Mouse (Mus musculus): ENCODE measurements around the gene Abi3.

Abi3 gene

DNA sequence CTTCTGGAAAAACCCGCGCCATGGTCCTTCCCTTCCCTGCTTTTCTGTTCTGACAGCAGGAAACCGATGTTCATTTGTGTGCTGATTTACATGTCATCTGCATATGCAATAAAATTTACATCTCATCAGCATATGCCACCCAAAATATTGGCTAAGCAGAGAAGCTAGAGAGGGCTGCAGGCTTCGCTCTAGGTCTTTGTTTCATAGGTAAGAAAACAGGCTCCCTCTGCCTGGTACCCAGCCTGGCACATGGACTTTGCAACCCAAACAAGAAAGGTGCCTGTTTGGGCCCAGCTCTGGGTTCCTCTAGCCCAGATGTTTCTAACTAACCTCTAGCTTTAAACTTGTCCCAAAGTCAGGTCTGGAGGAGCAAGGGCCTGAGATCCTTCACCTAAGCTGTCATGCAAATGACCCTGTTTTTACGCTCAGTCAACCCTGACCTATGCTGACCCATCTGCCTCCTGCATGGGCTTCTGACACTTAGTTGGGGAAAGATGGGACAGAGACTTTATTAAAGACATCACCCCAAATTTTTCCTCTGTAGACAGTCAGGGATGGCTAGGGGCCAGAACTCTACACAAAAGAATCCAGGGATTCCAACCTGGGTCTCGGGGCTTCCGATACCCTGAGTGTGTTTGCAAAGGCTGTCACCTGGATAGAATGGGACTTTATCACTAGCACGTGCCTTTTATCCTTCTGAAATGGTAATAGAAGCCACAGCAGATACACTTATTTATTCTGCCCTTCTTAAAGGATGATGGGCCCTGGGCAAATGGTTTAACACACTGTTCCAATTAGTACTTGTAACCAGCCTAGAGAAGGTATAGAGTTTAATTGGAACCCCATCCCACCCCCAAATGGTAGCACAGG, 3.0 kb downstream of the Abi3 start:
- no peak for DNase-seq (ENCODE audit: low spot score in 2 of 2)

- DNase-seq (ENCODE audit: low spot score in 2 of 2) = no peak
These were observed 3.7 kb downstream of the Abi3 start for GRCm38 (mm10) chr11:95838598-95838997.

DNA sequence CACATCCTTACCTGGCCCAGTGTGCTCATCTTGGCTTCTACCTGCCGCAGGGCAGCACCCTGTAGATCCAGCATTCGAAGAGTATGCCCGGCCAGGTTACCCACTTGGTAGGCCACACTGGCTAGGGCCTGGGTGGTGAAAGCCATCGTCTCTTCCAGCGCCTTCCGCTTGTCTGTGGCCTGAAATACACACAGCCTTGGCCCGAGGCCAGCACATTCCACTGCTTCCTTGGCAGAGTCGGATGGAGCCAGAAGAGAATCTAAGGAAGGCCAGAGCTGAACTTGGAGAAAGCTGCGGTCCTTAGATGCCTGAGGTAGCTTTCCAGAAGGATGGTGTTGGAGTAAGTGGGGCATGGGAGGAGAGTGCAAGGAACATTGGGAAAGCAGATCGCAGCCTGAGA, 5.2 kb downstream of the Abi3 start, which contains the start of gene Gngt2:
TSS of gene Gngt2 (plus strand) at position 158 of the 400 bp plus-strand sequence.
- no peak for DNase-seq (ENCODE audit: low spot score in 2 of 2)

DNA sequence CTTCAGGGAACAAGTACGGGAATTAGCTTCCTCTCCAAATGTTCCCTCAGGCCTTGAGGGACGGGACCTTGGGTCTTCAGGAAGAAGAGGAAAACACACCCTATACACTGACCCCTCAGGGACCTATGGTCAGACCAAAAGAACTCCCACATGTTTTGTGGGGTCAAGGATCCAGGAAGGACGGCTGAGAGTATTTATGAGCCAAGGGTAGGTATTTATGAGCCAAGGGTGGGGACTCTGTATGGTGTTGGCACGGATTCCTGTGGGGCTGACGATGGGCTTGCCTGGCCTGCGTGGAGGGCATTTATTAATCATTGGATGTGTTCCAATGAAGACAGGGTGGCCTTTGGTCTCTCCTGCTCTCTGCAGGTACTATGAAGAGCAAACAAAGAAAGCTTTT, 5.8 kb downstream of the Abi3 start:
- no peak for DNase-seq (ENCODE audit: low spot score in 2 of 2)

DNA sequence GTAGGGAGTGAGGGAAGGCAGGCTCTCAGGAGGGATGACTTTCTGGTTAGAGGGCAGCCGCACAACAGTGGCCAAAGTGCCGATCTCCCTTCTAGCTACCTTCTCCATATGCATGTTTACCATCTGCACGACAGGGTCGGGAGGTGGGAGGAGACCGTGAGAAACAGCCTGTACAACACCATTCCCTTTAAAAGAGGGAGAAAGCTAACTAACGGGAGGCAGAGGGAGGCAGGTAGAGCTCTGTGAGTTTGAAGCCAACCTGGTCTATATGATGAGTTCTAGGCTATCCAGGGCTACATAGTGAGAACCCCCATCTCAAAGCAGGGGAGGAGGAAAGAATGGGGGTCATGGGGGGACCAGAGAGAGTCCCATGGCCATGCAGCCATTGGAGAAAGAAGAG, 6.4 kb downstream of the Abi3 start:
- DNase-seq (ENCODE audit: low spot score in 2 of 2) = no peak

- DNase-seq (ENCODE audit: low spot score in 2 of 2) = peak; percentile 75 to 76
These were observed 7.2 kb downstream of the Abi3 start for GRCm38 (mm10) chr11:95834742-95835710.

GRCm38 (mm10) chr11:95834143-95834667, 8.1 kb downstream of the Abi3 start:
- DNase-seq (ENCODE audit: low spot score in 2 of 2) = peak; percentile 94 to 97

GRCm38 (mm10) chr11:95833631-95834142, 8.6 kb downstream of the Abi3 start:
- peak in 1 of 2 experiments; percentile 62 for DNase-seq (ENCODE audit: low spot score in 2 of 2)

DNA sequence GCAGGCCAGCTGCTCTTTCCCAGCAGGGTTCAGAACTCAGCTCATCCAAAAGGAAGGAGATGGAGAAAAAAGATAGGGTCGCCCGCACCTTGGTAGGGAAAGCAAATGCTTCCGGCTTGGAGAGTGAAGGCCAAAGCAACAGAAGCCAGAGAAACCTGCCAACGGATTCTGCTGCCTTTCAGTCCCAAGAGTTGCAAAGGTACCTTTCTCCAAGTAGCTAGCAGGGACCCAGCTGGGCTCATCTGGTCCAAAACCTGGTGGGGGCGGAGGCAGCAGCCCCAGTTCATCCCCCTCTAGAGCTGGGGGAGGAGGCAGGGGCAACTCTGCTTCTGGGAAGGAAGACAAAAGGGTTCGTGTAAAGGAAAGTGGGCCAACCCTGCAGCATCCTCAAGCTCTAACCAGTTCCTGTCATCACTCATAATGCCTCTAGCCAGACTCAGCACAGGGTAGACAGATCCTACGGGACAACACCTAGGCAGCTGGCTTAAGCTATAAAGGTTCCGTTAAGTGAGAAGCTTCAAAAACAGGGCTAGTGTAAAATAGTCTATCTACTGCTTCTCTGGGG, 9.2 kb downstream of the Abi3 start:
- peak; percentile 66 to 77 for DNase-seq (ENCODE audit: low spot score in 2 of 2)

DNA sequence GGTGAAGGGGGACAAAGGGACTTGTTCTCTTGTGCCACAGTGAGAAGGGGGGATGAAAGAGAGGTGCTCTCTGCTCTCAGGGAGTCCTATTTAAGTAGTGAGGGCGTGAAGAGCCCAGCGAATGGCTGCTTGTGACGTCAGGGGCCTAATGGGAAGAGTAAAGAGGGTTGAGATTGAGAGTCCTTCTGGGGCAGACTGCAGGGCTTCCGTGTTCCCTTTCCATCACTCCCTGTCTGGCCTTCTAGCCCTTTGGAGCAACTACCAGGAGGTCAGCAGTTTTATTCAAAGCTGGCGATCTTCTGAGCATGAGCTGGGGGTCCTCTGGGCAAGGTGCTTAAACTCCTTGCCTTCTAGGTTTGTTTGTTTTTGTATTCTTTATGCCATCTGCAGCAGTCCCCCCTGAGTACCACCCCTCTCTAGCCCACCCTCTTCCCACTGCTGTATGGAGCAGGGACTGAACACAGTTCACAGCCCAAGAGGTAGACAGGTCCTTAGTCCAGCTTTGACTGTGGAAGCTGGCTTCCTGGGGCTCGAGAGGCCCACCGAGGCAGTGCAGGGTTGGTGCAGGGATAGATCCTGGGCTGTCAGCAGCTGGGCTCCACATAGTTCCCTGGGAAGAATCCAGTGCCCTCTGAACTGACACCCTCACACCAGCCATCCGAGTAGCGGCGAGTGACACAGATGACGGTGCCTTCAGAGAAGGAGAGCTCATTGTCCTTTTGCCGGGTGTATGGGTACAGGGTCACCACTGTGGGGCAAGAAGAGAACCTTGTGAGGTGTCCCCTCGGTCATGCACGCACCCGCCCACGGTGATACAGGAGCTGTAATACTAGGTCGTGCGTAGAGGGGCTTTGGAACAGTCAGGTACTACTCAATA, 9.9 kb downstream of the Abi3 start:
- DNase-seq (ENCODE audit: low spot score in 2 of 2) = no peak

- no peak for DNase-seq (ENCODE audit: low spot score in 2 of 2)
These were observed 10.6 kb downstream of the Abi3 start for GRCm38 (mm10) chr11:95831641-95832040.

DNA sequence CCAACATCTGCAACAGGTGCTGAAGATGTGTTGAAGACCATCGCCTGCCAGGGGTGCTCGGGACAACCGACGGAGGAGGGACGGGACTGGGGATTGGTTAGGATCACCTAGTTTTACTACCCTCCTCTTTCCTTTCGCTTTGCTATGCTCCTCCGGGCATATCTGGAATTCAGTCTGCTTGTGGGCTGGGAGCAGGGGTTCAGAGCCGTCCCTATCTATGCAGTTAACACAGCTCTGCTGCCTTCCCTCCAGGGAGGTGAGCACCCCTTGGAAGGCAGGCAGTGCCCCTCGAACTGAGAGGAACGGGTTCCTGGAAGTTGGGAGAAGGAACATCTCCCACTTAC, 11.0 kb downstream of the Abi3 start:
- no peak for DNase-seq (ENCODE audit: low spot score in 2 of 2)

DNA sequence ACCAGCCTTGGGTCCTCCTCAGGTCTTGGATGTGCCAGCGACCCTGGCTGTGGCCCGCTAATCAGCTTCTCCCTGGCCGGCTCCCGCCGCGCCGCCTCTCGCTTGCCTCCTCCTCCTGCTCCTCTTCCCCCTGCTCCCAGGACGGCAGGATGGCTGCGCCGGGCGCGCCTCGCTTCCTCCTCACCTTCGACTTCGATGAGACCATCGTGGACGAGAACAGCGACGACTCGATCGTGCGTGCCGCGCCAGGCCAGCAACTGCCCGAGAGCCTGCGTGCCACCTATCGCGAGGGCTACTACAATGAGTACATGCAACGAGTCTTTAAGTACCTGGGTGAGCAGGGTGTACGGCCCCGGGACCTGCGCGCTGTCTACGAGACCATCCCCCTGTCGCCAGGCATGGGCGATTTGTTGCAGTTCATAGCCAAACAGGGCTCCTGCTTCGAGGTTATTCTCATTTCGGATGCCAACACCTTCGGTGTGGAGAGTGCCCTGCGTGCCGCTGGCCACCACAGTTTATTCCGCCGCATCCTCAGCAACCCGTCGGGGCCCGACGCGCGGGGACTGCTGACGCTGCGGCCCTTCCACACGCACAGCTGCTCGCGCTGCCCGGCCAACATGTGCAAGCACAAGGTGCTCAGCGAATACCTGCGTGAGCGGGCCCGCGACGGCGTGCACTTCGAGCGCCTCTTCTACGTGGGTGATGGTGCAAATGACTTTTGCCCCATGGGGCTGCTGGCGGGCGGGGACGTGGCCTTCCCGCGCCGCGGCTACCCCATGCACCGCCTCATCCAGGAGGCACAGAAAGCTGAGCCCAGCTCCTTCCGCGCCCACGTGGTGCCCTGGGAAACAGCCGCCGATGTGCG, 11.6 kb downstream of the Abi3 start:
- DNase-seq (ENCODE audit: low spot score in 2 of 2) = peak; percentile 64 to 65

- no peak for DNase-seq (ENCODE audit: low spot score in 2 of 2)
These were observed 12.7 kb downstream of the Abi3 start for GRCm38 (mm10) chr11:95829526-95830050.

DNA sequence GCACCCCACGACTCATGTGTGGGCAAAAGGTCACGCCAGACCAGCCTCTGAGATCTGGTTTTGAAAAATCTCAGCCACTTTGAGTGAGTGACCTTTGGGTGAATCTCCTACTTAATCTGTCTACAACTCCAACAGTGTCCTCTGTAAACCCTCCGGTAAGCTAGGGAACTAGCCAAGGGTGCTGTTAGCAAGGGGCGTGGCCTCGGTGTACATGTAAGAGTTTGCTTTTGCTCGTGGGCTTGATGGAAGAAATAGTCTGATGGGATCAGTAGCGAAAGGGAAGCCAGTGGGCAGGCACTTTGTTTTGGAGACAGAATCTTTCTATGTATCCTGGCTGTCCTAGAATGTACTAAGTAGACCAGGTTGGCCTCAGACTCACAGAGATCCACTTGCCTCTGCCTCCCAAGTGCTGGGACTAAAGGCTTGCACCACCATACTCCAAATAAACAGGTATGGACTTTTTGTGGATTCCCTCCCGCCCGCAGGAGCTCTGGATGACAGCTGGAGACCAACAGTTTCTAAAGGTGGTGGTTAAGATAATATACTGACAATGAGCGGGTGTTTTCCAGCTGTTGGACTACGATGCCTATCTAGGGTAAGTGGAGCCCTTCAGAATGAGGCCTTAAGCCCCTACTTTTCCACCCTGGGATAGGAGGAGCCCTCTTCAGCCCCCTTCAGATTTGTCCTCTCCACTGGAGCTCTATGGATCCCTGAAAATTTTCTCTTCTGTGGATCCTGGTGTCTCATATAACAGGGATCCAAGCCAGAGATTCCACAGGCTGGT, 13.9 kb downstream of the Abi3 start:
- no peak for DNase-seq (ENCODE audit: low spot score in 2 of 2)

DNA sequence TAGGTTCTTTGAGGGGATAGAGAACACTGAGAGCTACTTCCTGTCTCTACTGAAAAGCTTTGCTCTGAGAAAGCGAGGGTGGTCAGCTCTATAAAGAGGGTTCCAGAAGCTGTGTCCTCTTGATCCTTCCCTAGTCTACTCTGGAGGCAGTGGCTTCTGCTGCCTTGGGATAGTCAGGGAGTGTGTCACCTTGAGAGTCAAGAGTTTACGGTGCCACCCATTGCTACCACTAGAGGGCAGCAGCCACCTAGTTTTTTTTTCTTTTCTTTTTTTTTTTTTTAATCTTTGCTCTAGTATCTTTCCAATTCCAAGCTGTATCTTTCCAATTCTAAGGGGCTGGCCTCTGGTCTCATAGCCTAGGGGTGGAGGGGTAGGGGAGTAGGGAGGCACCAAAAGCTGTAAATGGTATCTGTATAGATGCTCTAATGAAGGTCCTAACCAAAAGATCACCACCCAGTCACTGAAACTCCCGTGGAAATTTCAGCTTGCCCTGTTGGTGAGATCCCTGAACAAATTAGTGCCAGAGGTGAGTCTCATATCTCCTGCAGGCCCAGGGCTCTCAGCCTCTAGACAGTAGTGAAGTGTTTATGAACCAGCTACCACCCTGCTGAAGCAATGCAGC, 14.7 kb downstream of the Abi3 start:
- peak in 1 of 2 experiments; percentile 77 for DNase-seq (ENCODE audit: low spot score in 2 of 2)

GRCm38 (mm10) chr11:95827168-95827447, 15.2 kb downstream of the Abi3 start:
- no peak for DNase-seq (ENCODE audit: low spot score in 2 of 2)

Data from thymus, postnatal 10 days (tissue).